Mouse (Mus musculus) cerebellum, adult 2 months (tissue): ENCODE data around the gene Hic1. TPM values are rescaled to one million over a fixed set of nuclear protein-coding genes. Genes with fewer than 3 reads are reported as not detected.
"Not testable (repeated sequence)": the region's sequence is repeated elsewhere in the genome, so short reads cannot be mapped to it uniquely, and the experiment has no call there.

Experiments used
- DNase-seq, 2 experiments: peaks; one replicate each; pipeline ENCODE4 v3.0.0; 2021
- H3K27ac ChIP-seq: fragments of 200-500 bp; 2 replicates; pipeline ENCODE4 v1.5.1; 2012; ENCODE audit warnings: low read length, control low read depth, inconsistent platforms; ENCODE audit not compliant: insufficient read depth
- H3K27me3 ChIP-seq: fragments of 200-500 bp; 2 replicates; pipeline ENCODE4 v1.6.1; 2012; ENCODE audit warnings: inconsistent platforms, mild to moderate bottlenecking, low read length, moderate library complexity; ENCODE audit not compliant: control insufficient read depth, insufficient read depth
- H3K4me1 ChIP-seq: fragments of 200-500 bp; 2 replicates; pipeline ENCODE4 v1.6.1; 2011; ENCODE audit warnings: low read length; ENCODE audit not compliant: control insufficient read depth, insufficient read depth
- H3K4me3 ChIP-seq: fragments of 200-500 bp; replicated peaks from 2 replicates; pipeline ENCODE3; 2011; ENCODE audit warnings: mild to moderate bottlenecking, low read depth, low read length, control low read depth; ENCODE audit not compliant: insufficient read depth
- CTCF ChIP-seq: fragments of 200-500 bp; IDR thresholded peaks from 2 replicates; pipeline ENCODE4 v1.5.1; 2011; ENCODE audit warnings: low read depth, mild to moderate bottlenecking, control low read depth, low read length, moderate library complexity, borderline replicate concordance; ENCODE audit not compliant: insufficient read depth
- POLR2A ChIP-seq: fragments of 200-500 bp; IDR thresholded peaks from 2 replicates; pipeline ENCODE4 v1.6.1; 2011; ENCODE audit warnings: low read length, control low read depth, borderline replicate concordance; ENCODE audit not compliant: insufficient read depth
- WGBS: fragments of 180-500 bp; shearing (Covaris S2); methylation state at CpG from one replicate; pipeline ENCODE4 v1.1.7; 2018; 5-methylcytosine and 5-hydroxymethylcytosine counted together
- polyA plus RNA-seq: library from polyadenylated mRNA; depleted of rRNA; stranded (reverse); fragments of >200 nt; gene quantifications from 2 replicates; pipeline ENCODE4 v1.2.3, GENCODE M21; 2012

The Hic1 gene
- polyA plus RNA-seq, 1 experiment = 3.0 TPM

GRCm38 (mm10) chr11:75178672-75179208, 9.4 kb upstream of the Hic1 start, which contains the start of gene Ovca2:
TSS of gene Ovca2 (minus strand) at chr11:75178835.
- Histone ChIP-seq H3K4me1 (peaks cover 5% of the 10 kb centered on the region; the same call in 1 of the 2 replicates), H3K27ac (peak within 1 kb of the TSS; percentile 54; the same call in 1 of the 2 replicates), H3K4me3 (peak within 1 kb of the TSS; percentile 62), H3K27me3 (no peaks in the 10 kb centered on the region)
- DNase-seq = peak; percentile 89 to 92
- TF ChIP-seq CTCF (peak; percentile 92), POLR2A (peak; percentile 88)
- under 1% methylated on average over 33 of the region's 33 CpGs for WGBS

DNA sequence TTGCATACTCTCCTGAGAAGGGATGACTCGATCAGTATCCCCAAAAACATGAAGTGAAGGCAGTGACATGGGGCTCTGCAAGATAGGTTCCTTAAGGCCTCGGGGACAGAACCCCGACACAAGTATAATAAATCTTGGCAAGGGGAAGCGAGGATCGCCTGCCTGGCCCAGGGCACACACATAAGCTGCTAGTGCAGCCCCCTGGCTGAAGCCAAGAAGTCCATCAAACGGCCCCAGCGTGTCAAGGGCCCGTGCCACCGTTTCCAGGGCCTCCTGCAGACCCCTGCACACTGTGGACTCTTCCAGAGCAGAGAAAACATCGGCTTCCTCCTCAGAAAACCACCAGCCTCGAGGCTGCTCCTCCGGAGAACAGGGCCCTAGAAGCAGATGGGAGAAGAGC, 8.7 kb upstream of the Hic1 start:
- peak in 1 of 2 experiments; percentile 34 for DNase-seq
- no peak overlapping the region for H3K27ac ChIP-seq
- peaks cover 5% of the 10 kb centered on the region; the same call in 1 of the 2 replicates for H3K4me1 ChIP-seq
- no peaks in the 10 kb centered on the region for H3K27me3 ChIP-seq
- 35% methylated on average over 12 of the region's 12 CpGs for WGBS
- TF ChIP-seq CTCF (no peak), POLR2A (no peak)
- H3K4me3 ChIP-seq = peak overlapping the region; percentile 62

GRCm38 (mm10) chr11:75174574-75174973, 5.3 kb upstream of the Hic1 start:
- DNase-seq, H3K4me3 ChIP-seq, H3K27me3 ChIP-seq, H3K27ac ChIP-seq, H3K4me1 ChIP-seq: not testable (repeated sequence)
- WGBS = 73% methylated on average over 6 of the region's 6 CpGs

GRCm38 (mm10) chr11:75173799-75174165, 4.5 kb upstream of the Hic1 start:
- Histone ChIP-seq H3K4me3 (peak overlapping the region; percentile 75), H3K4me1 (peaks cover 8% of the 10 kb centered on the region; the same call in 1 of the 2 replicates), H3K27ac (no peak overlapping the region), H3K27me3 (no peaks in the 10 kb centered on the region)
- WGBS = 2% methylated on average over 15 of the region's 15 CpGs
- no peak for DNase-seq
- TF ChIP-seq CTCF (no peak), POLR2A (no peak)

GRCm38 (mm10) chr11:75173095-75173798, 3.9 kb upstream of the Hic1 start:
- under 1% methylated on average over 70 of the region's 71 CpGs for WGBS
- Histone ChIP-seq H3K4me1 (peaks cover 8% of the 10 kb centered on the region; the same call in 1 of the 2 replicates), H3K4me3 (peak overlapping the region; percentile 75), H3K27me3 (no peaks in the 10 kb centered on the region), H3K27ac (no peak overlapping the region)
- TF ChIP-seq CTCF (no peak), POLR2A (peak; percentile 35; the same call in 1 of the 2 replicates)
- peak; percentile 90 to 94 for DNase-seq

GRCm38 (mm10) chr11:75172151-75173094, 3.1 kb upstream of the Hic1 start:
- Histone ChIP-seq H3K4me3 (peak overlapping the region; percentile 75), H3K27me3 (no peaks in the 10 kb centered on the region), H3K27ac (no peak overlapping the region), H3K4me1 (peaks cover 3% of the 10 kb centered on the region; the same call in 1 of the 2 replicates)
- DNase-seq = peak; percentile 70 to 77
- TF ChIP-seq POLR2A (no peak), CTCF (no peak)
- under 1% methylated on average over 74 of the region's 75 CpGs for WGBS

DNA sequence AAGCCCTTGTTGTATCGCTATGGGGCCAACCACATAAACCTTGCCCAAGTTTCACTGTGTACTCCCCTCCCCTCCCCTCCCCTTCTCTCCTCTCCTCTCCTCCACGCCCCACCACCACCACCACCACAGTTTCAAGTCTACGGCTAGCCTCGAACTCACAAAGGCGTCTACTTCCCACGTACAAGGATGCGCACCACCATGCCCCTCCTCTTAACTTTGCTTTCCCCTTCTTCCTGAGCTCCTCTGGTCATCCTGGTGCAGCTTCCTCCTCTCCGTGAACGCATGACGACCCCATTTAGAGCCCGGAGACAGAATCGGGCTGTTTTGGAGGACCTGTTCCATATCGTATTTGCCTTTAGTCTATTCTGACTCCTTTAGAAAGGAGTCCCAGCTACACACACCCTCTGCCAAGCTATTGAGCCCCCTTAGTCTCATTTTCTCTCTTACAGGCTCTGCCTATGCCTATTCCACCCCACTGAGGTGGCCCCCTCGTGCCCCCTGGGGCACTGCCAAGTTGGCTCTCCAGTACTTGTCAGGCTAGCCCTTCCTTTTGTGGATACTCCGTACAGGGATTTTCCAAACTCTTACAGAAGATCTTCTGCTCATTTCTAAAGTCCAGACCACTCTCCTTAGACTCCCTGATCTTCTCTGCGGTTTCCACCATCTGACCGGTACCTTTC, 2.0 kb upstream of the Hic1 start:
- Histone ChIP-seq H3K4me3 (no peak overlapping the region), H3K27me3 (no peaks in the 10 kb centered on the region), H3K4me1 (peaks cover 3% of the 10 kb centered on the region; the same call in 1 of the 2 replicates), H3K27ac (no peak overlapping the region)
- no peak for TF ChIP-seq POLR2A
- no peak for TF ChIP-seq CTCF
- peak; percentile 40 to 48 for DNase-seq
- WGBS = 29% methylated on average over 17 of the region's 17 CpGs
